Mouse (Mus musculus) left cerebral cortex, adult 18-20 months (tissue): ENCODE results near the gene Cd300ld2. TPM values are rescaled to one million over a fixed set of nuclear protein-coding genes. Genes with fewer than 3 reads are reported as not detected.
"Not testable (repeated sequence)": the region's sequence is repeated elsewhere in the genome, so short reads cannot be mapped to it uniquely, and the experiment has no call there.

Experiments used
- DNase-seq, 2 experiments: peaks; one replicate each; pipeline ENCODE4 v3.0.0; 2021 to 2022; ENCODE audit warnings: low spot score in 2 of 2, mixed read lengths in 1 of 2
- long read RNA-seq, 2 experiments: library from polyadenylated mRNA; stranded (forward); transcript quantifications; one replicate each; pipeline ENCODE4 v2.0.0; 2021
- total RNA-seq, 2 experiments: library from RNA; stranded (reverse); gene quantifications; 2 replicates each; pipeline ENCODE4 v1.2.3; 2021

The Cd300ld2 gene
- total RNA-seq, result not detected
- long read RNA-seq, experiment 1, result 0 reads
- long read RNA-seq, experiment 2, result 0 reads

GRCm38 (mm10) chr11:115016093-115016492 lies at the start of gene Cd300ld2:
TSS of gene Cd300ld2 (minus strand) at chr11:115016193.
- DNase-seq, result not testable (repeated sequence)

GRCm38 (mm10) chr11:115062077-115062476 lies 46.1 kb upstream of the Cd300ld2 start, which contains the start of gene Cd300e:
TSS of gene Cd300e (minus strand) at chr11:115062177.
- DNase-seq, result no peak

- DNase-seq, result no peak
Observed at GRCm38 (mm10) chr11:115059797-115060196, 43.8 kb upstream of the Cd300ld2 start.

GRCm38 (mm10) chr11:115058701-115059100 lies 42.7 kb upstream of the Cd300ld2 start:
- DNase-seq, result no peak

- DNase-seq, result no peak
Observed at GRCm38 (mm10) chr11:115054537-115054936, 38.5 kb upstream of the Cd300ld2 start.

- no peak for DNase-seq
Observed at GRCm38 (mm10) chr11:115052991-115053390, 37.0 kb upstream of the Cd300ld2 start.

- no peak for DNase-seq
Observed at GRCm38 (mm10) chr11:115052206-115052605, 36.2 kb upstream of the Cd300ld2 start.

- DNase-seq, result peak; percentile 20 to 26
Observed at GRCm38 (mm10) chr11:115049282-115049895, 33.4 kb upstream of the Cd300ld2 start.

GRCm38 (mm10) chr11:115048259-115048658 lies 32.3 kb upstream of the Cd300ld2 start, which contains the start of gene Cd300ld3:
TSS of gene Cd300ld3 (minus strand) at chr11:115048409.
- DNase-seq, result no peak

GRCm38 (mm10) chr11:115037669-115038068 lies 21.7 kb upstream of the Cd300ld2 start, which contains the start of gene Cd300ld5:
TSS of gene Cd300ld5 (minus strand) at chr11:115037769.
- not testable (repeated sequence) for DNase-seq

- DNase-seq, result not testable (repeated sequence)
Observed at GRCm38 (mm10) chr11:115026912-115027311, 10.9 kb upstream of the Cd300ld2 start, which contains the start of gene Cd300ld4. TSS of gene Cd300ld4 (minus strand) at chr11:115027012.

GRCm38 (mm10) chr11:115004070-115004469 lies 11.9 kb downstream of the Cd300ld2 start:
- DNase-seq, result no peak

GRCm38 (mm10) chr11:115001474-115002040 lies 14.4 kb downstream of the Cd300ld2 start, which contains the start of gene Cd300c2:
TSS of gene Cd300c2 (minus strand) at chr11:115001880.
- DNase-seq, result no peak

- no peak for DNase-seq
Observed at GRCm38 (mm10) chr11:114989793-114990192, 26.2 kb downstream of the Cd300ld2 start, which contains the start of gene Cd300ld. TSS of gene Cd300ld (minus strand) at chr11:114989922.

- peak; percentile 10 to 11 for DNase-seq
Observed at GRCm38 (mm10) chr11:114981866-114982265, 34.1 kb downstream of the Cd300ld2 start.

GRCm38 (mm10) chr11:114972726-114973125 lies 43.3 kb downstream of the Cd300ld2 start:
- no peak for DNase-seq

GRCm38 (mm10) chr11:114968752-114969207 lies 47.2 kb downstream of the Cd300ld2 start, which contains the start of gene Cd300c:
TSS of gene Cd300c (minus strand) at chr11:114969157.
- DNase-seq, result no peak

- no peak for DNase-seq
Observed at GRCm38 (mm10) chr11:114965182-114965828, 50.7 kb downstream of the Cd300ld2 start.

- no peak for DNase-seq
Observed at GRCm38 (mm10) chr11:114960369-114960768, 55.6 kb downstream of the Cd300ld2 start.
